14 mouse cellular contexts compared by ENCODE assay signal in genomic region chr3:37805805-37806148, GRCm38 (mm10).
DNase-seq lines count a peak whose midpoint lies in the region; ATAC-seq and TF ChIP-seq lines count a peak whose summit lies in the region.
"Had no signal": no experiment of that assay in that cellular context is flagged by ENCODE, and none has a peak within 500 bp of the region (broad histone marks: within the 10 kb centered on the region; RNA-seq: fewer than 3 reads in every experiment).

No protein-coding gene starts in this region.

- DNase-seq in intestine, embryonic 14.5 days (ENCODE audit: low spot score) = peak; percentile 33
- peak; percentile 26 for DNase-seq in CD4-positive, CD25-positive, alpha-beta regulatory T cell, adult 2 months (ENCODE audit: low read depth, low spot score)
- peak; percentile 20 for DNase-seq in gonadal fat pad, adult 2 months (ENCODE audit: low read depth)
- DNase-seq in thymus, adult 18-20 months = peak; percentile 67 to 81
- no peak for DNase-seq in kidney, adult 9 months
- DNase-seq: adrenal gland, postnatal 10 days; cerebellum, adult 9-10 months; kidney, postnatal 36 days had no signal

- no peak overlapping the region for H3K4me2 ChIP-seq in intestine, embryonic 14.5 days (ENCODE audit: low read length)
- H3K4me2 ChIP-seq in intestine, postnatal 0 days (replicated peaks; ENCODE audit: low read depth) = no peak overlapping the region
- H3K4me2 ChIP-seq in intestine, embryonic 15.5 days (replicated peaks) = no peak overlapping the region
- H3K4me2 ChIP-seq: forebrain, embryonic 12.5 days; stomach, embryonic 15.5 days had no signal

- H3K36me3 ChIP-seq in intestine, embryonic 14.5 days (ENCODE audit: control insufficient read depth, insufficient read depth, low read length) = no peaks in the 10 kb centered on the region
- H3K36me3 ChIP-seq in intestine, postnatal 0 days (ENCODE audit: control insufficient read depth, insufficient read depth) = no peaks in the 10 kb centered on the region
- no peaks in the 10 kb centered on the region for H3K36me3 ChIP-seq in intestine, embryonic 15.5 days
- H3K36me3 ChIP-seq: forebrain, embryonic 12.5 days; midbrain, embryonic 10.5 days; stomach, embryonic 15.5 days had no signal

- no peak overlapping the region for H3K27ac ChIP-seq in intestine, embryonic 14.5 days (ENCODE audit: low read depth)
- no peak overlapping the region for H3K27ac ChIP-seq in intestine, postnatal 0 days (ENCODE audit: low read depth, low read length)
- H3K27ac ChIP-seq in intestine, embryonic 15.5 days = no peak overlapping the region
- H3K27ac ChIP-seq: forebrain, embryonic 12.5 days; midbrain, embryonic 10.5 days; stomach, embryonic 15.5 days had no signal

- no peaks in the 10 kb centered on the region for H3K27me3 ChIP-seq in intestine, embryonic 14.5 days (replicated peaks; ENCODE audit: control insufficient read depth, insufficient read depth, low read length)
- no peaks in the 10 kb centered on the region for H3K27me3 ChIP-seq in intestine, postnatal 0 days (replicated peaks; ENCODE audit: control insufficient read depth, insufficient read depth, low read length)
- no peaks in the 10 kb centered on the region for H3K27me3 ChIP-seq in intestine, embryonic 15.5 days (replicated peaks)
- H3K27me3 ChIP-seq: forebrain, embryonic 12.5 days; stomach, embryonic 15.5 days had no signal

- TF ChIP-seq CTCF in intestine, postnatal 0 days (IDR thresholded peaks at IDR 0.05; ENCODE audit: low read depth) = no peak

- H3K9me3 ChIP-seq in intestine, embryonic 14.5 days (ENCODE audit: control insufficient read depth, low read length) = 0 out of 2 replicates have a peak, but pooled peaks cover 6% of the 10 kb centered on the region
- no peaks in the 10 kb centered on the region for H3K9me3 ChIP-seq in intestine, postnatal 0 days (ENCODE audit: control insufficient read depth)
- H3K9me3 ChIP-seq in intestine, embryonic 15.5 days = 0 out of 2 replicates have a peak, but pooled peaks cover 3% of the 10 kb centered on the region
- H3K9me3 ChIP-seq: stomach, embryonic 15.5 days had no signal

- ATAC-seq in intestine, embryonic 14.5 days (replicated peaks; ENCODE audit: low FRiP score, low TSS enrichment, low read depth) = no peak
- ATAC-seq in intestine, postnatal 0 days = no peak
- no peak for ATAC-seq in erythroblast, adult 5-6 weeks (replicated peaks; ENCODE audit: low FRiP score, poor library complexity, severe bottlenecking)
- ATAC-seq in intestine, embryonic 15.5 days = no peak

- peaks cover 4% of the 10 kb centered on the region; the same call in 1 of the 2 replicates for H3K4me1 ChIP-seq in intestine, embryonic 14.5 days (replicated peaks; ENCODE audit: control insufficient read depth, insufficient read depth, low read length)
- H3K4me1 ChIP-seq in intestine, postnatal 0 days (replicated peaks; ENCODE audit: control insufficient read depth, insufficient read depth, low read length) = no peaks in the 10 kb centered on the region
- no peaks in the 10 kb centered on the region for H3K4me1 ChIP-seq in intestine, embryonic 15.5 days (replicated peaks)
- H3K4me1 ChIP-seq: forebrain, embryonic 12.5 days; midbrain, embryonic 10.5 days; stomach, embryonic 15.5 days had no signal

- no peak overlapping the region for H3K9ac ChIP-seq in intestine, embryonic 14.5 days (ENCODE audit: low read length)
- no peak overlapping the region for H3K9ac ChIP-seq in intestine, postnatal 0 days (ENCODE audit: low read depth, low read length)
- H3K9ac ChIP-seq in intestine, embryonic 15.5 days = no peak overlapping the region
- H3K9ac ChIP-seq: forebrain, embryonic 12.5 days; stomach, embryonic 15.5 days had no signal

- WGBS in intestine, embryonic 14.5 days = 64% methylated on average over 6 of the region's 6 CpGs
- 64% methylated on average over 6 of the region's 6 CpGs for WGBS in intestine, postnatal 0 days
- 65% methylated on average over 6 of the region's 6 CpGs for WGBS in intestine, embryonic 15.5 days

- no peak overlapping the region for H3K4me3 ChIP-seq in intestine, embryonic 14.5 days (ENCODE audit: low read depth, low read length)
- H3K4me3 ChIP-seq in intestine, postnatal 0 days (ENCODE audit: low read depth, low read length) = no peak overlapping the region
- H3K4me3 ChIP-seq in intestine, embryonic 15.5 days (replicated peaks) = no peak overlapping the region
- H3K4me3 ChIP-seq: forebrain, embryonic 12.5 days; midbrain, embryonic 10.5 days; stomach, embryonic 15.5 days had no signal
